Mouse (Mus musculus) cerebellum, adult 9-11 months (tissue): ENCODE measurements at regions not wholly inside any gene's neighbourhood (a gene's known extent, or its start where the extent isn't known, plus 50 kb on each side); places are given as distances from the start of the nearest gene placed in this dataset.

Experiments used
- DNase-seq: peaks from one replicate; pipeline ENCODE4 v3.0.0; 2022

DNA sequence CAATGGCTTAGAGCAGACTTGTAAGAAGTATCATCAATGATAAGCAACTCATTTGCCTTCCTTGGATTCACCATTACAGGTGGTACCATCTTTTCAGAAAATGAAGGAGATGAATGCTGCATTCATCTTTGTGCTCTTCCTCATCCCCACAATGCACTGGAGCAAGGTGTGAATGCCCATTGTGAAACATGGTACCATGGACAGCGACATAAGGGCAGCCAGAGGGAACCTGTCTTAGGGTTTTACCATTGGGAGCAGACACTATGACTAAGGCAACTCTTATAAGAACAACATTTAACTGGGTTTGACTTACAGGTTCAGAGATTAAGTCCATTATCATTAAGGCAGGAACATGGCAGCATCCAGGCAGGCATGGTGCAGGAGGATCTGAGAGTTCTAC lies 60.1 kb upstream of the Kcnj6 start:
- DNase-seq = no peak

DNA sequence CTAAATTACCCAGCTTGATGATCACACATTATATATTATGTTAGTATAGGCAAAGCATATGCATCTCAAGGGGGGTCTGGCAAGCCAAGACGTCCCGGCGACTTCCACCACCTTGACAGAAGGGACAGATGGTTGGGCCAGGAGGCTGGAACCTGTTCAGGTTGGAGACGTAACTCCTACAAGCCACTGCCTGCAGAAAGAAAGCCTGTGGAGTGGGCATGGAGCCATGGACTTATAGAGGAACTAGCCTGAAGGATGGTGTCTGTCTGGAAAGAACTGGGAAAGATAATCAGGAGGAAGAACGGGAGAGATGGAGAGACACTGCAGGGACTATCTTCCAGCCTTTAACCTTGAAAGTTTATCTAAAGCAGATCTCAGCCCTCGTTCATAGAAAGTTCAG lies 66.9 kb upstream of the Kcnj6 start:
- DNase-seq = peak; percentile 97

DNA sequence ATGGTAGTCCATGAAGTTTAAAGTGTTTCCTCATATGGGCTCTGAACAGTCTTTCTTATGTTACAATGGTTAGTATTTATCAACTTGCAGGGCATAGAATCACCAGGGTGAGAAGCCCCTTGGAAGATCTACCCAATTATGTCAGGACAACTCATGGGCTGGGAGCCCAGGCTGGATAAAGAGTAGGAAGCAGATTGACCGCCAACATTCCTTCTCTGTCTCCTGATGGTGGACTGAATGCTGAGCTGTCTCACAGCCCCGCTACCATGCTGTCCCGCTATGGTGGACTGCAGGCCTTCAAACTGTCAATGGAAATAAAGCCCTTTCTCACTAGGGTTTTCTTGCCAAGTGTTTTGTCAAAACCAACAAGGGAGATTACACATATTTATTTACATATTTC lies 69.2 kb upstream of the Kcnj6 start:
- no peak for DNase-seq

DNA sequence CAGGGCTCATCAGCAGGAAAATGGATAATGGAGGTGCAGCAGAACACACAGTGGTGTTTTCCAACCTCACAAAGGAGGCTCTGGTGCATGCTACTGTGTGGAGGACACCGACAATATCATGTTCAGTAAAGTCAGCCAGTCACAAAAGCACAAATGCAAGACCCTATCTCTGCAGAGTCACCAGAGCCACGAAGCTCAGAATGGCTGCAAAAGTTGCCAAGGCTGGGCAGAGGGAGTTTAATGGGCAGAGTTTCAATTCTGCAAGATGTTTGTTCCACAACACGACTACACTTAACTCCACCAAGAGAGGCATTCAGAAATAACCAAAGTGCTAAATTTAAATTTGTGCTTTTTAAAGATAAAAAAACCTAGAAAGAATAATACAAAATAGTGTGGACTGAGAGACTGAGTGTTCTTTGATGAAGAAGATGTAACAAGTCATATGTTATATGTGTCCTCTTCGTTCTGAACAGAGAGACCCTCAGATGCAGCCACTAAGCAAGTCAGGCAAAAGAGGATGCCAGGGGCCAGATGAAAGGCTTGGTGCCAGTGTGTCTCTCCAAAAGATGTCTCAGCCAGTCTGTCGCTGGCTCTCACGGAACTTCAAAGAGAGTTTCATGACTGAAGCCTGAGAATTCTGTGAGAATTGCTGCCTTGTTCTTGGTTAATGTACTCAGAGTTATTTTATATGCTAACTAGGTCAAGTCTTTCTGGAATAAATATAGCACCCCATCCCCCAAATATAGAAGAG lies 95.1 kb upstream of the Kcnj6 start:
- DNase-seq = no peak

DNA sequence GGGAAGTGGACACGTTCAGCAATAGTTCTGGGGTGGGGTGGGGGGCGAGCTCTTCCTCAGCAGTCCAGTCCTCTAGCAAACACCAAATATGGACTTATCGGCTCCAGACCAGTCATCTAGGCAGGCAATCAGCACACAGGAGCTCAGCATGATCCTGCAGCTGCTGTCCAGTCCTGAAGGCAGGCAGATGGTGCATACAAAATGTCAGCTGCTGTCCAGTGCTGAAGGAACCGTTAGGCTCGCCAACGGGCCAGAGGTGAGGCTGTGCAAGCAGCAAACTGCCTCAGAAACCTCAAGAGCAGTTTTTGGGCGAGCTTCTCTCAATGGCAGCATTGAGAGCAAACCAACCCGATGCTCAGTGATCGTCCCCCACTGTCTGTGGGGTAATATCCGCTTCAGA lies 96.3 kb upstream of the Kcnj6 start:
- DNase-seq = no peak

DNA sequence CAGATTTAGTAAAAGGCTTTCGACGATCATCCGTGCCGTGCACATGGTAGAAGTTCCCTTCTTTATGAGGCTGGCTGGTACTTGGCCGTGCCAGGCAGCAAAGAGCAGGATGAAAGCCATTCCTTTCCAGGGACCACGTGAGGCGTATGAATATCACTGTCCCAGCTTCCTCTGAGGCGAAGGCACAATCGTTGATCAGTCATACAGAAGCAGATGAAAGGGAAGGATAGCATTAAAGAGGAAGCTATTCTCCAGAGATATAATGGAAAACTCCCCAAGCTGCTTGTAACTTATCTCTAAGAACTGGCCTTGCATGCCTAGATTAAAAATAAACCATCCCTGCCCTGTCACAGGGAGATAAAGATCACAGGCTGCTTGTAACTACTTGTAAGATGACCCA lies 103.5 kb upstream of the Kcnj6 start:
- no peak for DNase-seq

DNA sequence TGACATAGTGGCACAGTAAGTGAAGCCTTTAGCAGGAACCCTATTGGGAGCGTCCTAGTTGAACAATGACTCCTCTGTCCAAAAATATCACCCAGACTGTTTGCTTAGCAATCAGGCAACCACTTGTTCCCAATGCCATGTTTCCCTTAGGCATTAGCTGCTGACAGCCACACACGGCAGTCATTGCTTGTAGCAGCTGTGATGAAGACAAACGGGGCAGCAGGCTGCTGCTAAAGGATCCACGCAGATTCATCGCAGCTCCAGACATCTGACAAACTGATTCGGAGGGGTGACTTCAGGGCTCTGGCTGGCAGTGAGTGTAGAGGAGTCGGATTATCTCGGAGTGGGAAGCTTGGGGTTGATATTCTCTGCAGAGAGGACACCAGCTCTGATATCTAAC lies 120.0 kb upstream of the Kcnj6 start:
- no peak for DNase-seq

DNA sequence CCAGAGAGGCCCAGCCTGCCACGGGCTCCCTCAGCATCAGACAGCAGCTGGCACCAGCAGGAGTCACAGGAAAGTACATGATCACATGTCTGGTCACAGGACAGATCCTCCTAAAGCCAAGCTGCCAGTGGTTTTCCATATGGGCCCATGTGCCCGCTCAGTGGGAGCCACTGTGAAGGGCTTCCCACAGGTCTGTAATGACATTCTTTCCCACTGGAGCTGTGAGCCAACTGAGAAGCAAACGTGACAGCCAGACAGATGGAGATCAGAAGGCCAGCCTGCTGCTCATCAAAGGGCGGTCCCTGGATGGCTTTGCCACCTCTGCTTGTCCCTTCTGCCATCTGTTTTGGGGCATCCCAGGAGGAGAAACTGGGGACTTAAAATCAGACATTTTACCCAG lies 121.8 kb upstream of the Kcnj6 start:
- peak; percentile 28 for DNase-seq

DNA sequence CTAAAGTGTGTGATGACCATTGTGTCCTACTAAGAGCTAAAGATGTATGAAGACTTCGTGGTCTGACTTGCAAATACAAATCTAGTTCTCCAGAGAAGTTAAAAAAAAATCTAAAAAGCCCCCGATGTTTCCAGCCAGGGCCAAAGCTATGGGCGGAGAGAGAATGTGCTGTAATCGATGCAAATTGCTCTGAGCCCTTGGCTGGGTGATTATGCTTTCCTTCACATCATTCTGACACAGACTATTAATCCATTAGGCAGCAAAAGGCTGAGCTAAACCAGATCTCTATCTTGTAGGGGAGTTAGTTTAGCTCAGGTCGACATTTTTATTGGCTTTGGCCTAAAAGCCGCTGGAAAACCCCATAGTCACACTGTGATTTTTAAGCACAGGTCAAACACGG lies 124.5 kb upstream of the Kcnj6 start:
- DNase-seq = no peak

DNA sequence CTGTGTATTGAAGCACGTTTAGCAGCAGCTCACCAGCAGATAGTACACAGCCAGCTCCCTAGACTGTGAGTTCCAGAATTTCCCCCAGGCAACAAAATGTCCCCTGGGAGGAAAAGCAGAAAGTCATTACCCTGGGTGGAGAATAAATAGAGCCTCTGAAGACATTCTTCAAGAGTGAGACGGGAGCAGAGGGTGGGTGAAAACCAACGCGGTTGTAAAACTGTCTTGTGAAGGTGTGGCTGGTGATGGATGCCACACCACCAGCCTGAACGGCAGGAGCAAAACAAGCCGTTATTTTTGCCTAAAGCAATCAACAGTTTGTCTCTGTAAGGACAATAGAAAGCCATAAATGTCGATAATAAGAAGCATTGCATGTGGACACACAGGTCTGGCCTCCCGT lies 129.7 kb upstream of the Kcnj15 start:
- DNase-seq = no peak

DNA sequence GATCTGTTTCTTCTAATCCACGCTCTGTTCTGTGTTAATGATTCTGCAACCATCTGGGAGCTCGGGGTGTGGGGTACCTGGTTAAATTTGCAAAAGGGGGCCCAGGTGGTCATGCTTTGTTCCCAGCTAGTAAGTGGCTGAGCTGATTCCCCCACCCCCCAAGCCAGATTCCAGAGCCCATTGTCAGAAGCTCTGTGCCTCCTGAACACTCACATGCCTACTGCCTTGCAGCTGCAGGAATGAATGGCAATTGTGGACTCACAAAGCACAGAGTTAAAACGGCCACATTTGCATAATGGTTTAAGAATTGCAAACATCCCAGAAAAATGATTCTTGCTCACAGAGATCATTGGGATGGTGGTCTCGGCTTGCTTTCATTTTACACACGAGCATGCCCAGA lies 125.5 kb upstream of the Kcnj15 start:
- DNase-seq = no peak

DNA sequence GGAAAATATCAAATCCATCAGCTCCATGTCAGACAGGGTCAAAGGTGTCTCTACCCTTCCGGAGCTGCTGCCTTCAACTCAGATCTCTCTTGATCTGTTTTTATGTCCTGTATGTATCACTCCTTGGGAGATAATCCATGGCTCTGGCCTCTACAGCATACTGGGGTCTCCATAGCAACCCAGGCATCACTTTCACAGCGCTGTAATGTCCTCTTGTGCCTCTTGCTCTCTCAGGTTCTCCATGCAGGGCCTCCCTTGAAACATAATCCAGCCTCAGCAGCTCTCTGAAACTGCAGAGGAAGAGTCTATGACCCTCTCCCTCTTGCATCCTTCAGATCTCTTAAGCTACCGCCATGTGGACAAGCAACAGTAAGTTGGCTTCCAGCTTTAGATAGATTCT lies 118.5 kb upstream of the Kcnj15 start:
- DNase-seq = no peak

DNA sequence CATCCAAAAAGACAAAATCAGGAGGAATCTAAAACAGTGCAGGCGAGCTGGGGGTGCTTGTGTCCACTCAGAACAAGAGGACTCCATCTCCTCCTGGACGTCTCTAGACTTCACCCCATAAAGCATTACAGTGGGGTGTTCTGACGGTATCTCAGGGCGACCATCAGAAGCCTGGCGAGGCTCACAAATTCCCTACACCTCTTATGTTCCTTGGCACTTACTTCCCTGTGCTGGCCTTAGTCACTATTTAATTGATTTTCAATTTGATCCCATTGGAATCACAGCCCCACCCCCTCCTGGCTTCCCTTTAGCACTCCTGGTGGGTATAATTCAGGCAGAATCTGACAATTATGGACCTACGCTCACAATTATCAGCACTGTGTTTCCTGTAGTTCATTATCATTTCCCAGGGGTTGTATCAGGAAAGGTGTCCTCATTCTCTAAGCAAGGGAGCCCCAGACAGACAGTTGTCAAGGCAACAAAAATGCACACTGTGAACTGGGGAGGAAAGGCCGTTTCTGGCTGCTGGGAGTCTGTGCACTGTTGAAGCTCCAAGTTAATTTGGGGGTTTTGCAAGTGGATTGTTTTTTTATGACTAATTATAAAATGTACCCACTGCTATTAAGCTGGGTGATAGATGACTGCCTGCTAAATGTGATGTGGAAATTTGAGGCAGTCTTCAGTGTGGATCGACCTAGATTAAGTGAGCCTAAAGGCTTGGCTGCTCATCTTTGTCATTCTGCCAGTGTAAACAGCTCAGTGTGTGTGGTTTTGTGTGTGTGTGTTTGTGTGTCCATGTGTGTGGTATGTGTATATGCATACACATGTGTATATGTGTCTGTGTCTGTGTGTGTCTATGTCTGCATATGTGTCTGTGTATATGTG lies 115.6 kb upstream of the Kcnj15 start:
- no peak for DNase-seq

DNA sequence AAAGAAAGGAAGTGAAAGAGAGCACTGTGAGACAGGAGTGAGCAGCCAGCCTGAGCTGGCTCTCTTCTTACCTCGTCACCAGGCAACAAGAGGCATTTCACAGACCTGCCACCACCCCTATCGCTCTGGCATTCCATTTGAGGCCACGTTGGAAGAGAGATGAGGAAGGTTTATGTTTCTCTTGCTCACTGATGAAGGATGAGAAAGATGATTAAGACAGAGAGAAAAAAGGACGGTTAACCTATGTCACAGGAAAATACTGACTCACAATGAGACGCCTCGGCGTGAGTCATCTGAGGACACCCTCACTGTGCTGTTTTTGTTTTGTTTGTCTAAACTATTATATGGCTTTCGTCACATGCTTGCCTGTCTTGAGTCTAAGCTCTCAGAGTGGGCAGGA lies 106.9 kb upstream of the Kcnj15 start:
- no peak for DNase-seq

DNA sequence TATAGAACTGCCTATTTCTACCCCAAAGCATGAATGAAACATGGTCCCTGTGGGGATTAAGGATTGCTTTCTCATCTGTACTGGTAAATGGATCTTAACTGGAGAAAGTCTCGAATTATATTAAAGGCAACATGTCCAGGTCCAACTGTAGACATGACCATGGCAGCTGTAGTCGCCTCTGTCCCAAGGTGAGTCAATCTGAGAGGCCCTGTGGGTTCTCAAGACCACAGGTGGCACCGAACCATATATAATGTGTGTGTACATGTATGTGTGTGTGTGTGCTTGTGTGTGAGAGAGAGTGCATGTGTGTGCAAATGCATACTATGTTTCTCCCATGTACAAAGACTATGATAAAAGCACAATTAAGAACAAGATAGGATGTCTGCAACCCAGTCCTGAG lies 105.9 kb upstream of the Kcnj15 start:
- no peak for DNase-seq

DNA sequence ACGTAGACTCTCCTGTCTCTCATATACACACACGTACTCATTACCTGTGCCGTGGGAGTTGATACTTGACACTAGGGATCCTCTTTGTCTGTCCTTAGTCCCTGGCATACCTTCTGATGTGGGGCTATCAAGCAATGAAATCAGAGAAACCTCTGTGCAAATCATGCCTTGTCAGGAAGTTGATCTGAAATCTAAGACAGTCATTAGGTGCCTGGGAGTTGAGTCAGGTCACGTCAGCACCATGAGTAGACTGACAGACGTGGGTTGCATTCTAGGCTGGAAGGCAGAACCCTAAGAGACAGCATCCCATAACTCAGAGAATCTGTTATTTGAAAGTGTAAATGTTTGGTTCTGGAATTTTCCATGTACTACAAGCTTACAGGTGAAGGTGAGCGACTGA lies 105.4 kb upstream of the Kcnj15 start:
- DNase-seq = no peak

DNA sequence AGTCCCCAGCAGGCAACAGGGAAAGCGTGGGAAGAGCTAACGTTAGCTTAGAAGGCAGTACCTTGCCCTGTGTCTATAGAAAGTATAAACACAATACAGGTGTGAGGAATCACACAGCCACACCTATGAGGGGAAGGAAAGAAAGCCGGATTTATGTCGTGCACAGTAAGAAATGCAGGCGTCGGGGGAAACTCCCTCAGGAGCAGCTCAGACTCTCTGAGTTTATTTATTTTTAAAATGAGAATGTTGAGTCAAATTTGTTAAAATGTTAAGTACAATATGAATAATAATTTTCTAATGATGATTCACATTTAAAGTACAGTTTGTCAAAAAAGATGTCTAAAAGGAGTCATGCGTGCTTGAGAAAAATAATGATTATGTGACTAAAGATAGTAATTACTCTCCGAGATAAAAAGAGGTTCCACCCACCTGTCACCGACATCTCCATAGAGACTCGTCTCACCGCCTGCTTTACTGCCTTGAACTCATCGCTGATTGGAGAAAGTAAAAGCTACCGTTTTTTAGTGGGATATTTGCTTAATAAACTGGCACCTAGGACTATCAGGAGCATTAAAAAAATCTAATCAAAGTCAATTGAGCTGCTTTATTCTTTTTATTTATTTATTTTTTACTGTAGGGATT lies 104.5 kb upstream of the Kcnj15 start:
- DNase-seq = no peak

DNA sequence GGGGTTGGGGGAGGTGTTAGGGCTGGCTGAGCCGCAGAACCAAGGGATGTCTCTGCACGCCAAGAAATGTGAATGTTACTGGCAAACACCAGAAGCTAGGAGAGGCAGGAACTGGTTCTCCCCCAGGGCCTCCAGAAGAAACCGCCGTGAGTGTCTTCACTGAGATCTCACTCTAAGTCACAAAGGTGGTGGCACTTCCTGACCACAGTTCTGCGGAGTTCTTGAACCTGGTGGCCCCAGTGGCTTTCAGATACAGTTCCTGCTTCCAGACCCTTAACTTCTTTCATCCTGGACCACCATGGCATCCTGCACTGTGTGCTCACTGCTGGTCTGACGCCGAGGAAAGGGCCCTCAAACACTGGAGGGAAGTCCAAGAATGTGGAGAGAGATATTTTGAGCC lies 89.0 kb upstream of the Kcnj15 start:
- DNase-seq = no peak

DNA sequence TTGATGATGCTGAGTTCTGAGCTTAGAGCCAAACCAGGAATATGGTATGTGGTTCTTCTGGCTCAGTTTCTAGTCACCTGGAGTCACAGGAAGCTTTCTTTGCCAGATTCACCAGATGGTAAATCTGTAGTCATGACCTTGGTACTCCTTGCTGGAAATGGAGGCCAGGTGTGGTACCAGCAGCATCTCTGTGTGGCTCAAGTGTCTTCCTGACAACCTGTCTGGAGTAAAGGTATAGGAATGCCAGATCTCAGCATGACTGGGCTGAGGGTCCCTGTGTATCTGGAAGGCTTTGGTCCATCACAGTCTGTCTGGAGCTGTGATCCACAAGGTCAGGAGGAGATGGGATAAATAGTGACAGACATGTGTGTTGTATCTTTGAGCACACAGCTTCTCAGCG lies 88.0 kb upstream of the Kcnj15 start:
- peak; percentile 65 for DNase-seq

DNA sequence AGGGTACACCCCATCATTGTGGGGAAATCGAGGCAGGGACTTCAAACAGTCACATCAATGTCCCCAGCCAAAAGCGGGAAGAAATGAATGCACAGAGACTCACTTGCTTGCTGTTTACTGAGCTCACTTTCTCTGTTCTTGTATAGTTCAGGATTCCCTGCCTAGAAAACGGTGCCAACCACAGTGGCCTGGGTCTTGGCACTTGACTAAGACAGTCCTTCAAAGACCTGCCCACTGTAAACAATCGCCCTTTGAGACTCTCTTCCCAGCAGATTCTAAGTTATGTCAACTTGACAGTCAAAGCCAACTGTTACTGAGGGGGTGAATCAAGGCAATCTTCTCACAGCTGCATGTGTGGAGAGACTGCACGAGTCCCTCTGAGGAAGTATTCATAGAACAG lies 76.8 kb upstream of the Kcnj15 start:
- no peak for DNase-seq

DNA sequence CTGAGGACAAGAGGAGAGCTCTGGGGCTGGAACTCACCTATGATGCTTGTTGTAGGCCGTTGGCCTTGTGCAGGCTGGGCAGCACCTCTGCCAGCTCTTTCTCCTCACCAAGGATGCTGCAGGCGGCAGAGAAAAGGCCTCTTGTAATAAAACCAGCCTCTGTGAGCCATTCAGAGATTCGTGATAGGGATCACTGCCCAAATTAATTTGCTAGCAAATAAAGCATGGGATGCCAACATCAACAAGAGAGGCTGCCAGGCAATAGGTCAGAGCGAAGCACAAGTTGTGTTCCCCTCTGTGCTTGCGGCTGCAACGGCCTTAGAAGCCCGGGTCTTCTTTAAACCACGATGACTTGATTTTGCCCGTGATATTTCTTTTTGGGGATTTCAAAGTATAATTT lies 72.0 kb upstream of the Kcnj15 start:
- no peak for DNase-seq

DNA sequence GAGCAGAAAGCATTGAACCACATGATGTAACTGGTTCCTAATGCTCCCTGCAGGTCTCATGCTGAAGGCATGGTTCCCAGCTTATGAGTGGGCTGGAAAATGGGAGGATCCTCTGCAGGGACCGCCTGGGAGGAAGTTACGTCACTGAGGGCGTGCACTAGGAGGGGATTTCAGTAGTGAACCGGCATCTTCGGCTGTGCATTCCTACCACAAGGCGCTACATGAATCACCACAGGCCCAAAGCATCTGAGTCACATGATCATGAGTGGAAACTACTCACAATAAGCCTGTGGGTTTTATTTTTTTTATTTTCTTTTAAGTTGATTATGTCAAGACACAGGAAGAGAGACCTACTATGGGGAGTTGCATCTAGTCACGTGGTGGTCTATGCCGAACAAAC lies 68.2 kb upstream of the Kcnj15 start:
- no peak for DNase-seq

DNA sequence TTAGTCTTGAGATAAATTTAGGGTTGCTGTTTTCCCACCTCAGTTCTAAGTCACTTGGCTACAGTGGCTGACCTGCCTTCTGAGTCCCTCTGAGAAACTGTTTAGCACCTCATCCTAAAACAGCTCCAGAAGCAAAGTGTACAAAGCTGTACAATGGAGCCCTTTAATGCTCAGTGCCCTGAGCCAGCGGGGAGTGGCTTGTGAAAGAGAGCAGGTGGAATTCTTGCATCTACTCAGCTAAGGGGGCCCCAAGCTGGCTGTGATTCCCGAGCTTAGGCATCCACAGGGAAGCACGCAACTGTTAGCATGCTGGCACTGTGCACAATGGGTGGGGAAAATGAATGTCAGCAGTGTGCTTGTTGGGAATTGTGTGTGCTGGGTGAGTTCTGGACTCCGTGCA lies 63.2 kb upstream of the Kcnj15 start:
- no peak for DNase-seq

DNA sequence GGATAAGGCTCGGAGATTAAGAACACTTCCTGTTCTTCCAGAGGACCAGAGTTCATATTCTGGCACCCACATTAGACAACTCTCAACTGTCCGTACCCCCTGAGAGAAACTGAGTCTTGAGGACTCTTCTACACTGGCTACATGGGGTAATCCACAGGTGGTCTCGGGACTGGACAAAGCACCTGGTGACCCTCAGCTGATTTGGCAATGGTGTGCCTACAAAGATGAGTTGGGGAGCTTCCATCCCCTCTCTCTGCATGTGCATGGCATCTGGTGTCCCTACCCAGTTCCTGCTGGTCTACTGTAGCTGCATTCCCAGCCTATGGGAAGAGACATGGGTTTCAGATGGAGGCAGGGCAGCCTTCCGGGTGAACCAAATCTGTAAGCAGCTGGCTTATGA lies 61.2 kb upstream of the Kcnj15 start:
- DNase-seq = no peak
